Mouse (Mus musculus): ENCODE data around the gene Tbc1d8.

Gene Tbc1d8

DNA sequence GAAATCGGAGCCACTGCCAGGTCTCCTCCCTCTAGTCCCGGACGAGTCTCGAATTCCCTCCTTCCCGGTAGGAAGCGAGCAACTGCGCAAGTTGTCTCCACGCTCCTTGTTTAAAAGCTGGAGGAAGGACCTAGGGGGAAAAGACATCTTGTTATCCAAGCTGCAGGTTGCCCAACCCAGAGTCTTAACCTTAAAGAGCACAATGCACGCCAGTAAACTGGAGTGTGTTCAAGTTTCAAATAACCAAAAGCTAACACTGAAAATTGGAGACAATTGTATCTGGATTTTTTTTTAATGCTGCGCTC lies 293 bp upstream of the Tbc1d8 start:
- no peak for DNase-seq (ENCODE audit: low read depth)

DNA sequence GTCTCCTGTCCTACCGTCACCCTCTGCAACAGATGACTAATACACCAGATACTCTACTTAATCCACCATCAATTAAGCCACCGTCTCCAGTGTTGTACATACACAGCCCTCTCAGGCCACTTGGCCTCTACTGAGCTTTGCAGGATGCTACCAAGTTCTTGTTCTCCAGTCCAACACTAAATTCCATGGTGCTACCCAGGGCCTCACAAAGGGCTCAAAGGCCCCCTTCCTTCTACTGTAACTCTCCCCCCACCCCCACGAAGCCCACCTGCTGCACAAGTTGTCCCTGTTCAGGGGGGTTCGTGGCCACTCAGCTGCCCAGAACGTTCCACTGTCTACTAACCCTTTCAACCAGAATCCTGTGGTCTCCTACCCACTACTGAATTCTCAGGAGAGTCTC lies 1.5 kb downstream of the Tbc1d8 start:
- no peak for DNase-seq (ENCODE audit: low read depth)

DNA sequence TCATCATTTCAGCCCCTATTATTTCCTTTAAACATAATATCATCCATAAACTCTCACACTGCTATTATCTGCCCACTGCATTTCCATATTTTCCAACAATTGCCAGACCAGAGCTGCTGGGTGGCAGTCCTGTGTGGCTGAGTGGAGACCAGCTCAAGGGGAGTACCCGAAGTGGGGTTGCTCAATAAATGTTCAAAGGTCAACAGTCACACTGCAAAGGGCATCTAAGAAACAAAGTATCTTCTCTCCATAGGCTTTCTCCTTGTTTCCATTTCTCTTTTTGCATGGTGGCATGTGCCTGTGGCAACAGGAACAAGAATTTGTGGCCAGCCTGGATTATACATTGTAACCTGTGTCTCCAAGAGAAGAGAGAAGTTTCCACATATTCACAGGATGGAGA lies 2.2 kb downstream of the Tbc1d8 start:
- DNase-seq (ENCODE audit: low read depth), result no peak

DNA sequence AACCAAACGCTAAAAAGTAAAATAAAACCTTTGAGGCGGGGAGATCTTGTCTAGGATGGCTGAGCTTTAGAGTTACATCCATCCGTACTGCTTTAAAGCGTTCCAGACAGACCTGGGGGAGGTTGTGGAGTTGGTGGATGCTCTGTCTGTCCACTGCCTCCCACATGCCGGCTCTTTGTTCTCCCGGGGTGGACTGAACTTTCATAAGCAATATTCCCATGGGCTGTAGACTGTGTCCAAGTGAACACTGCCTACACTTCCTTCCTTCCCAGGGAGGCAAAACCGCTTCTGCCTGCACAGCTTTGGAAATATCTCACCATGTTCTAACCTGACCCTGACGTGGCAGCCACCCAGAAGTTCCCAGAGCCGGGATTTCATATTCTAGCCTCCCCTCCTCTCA lies 4.0 kb downstream of the Tbc1d8 start:
- DNase-seq (ENCODE audit: low read depth), result no peak

DNA sequence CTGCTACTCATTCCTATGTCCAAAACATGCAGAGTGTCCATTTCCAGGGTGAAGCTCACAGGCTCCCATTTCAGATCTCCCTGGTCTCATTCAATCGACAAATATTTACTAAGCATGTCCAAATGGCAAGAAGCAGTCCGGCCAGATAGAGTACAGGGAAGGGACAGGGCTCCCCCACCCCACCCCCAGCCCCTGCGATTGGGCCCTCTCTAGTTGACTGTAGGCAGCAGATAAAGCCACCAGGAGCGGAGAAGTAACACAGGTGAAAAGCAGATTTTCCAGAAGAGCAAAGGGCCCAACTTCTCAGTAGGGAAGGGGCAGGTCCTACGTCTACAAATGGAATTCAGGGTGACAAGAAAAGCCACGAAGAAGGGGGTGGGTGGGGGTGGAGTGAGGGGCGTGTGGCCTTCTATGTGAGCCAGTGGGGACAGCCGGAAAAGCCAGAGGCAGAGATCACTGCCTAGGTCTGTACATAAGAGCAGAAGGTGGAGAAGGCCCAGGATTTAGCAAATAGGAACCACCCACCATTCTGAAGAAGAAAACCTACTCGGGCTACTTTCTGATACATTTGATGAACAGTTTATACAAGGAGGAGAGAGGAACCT lies 7.2 kb downstream of the Tbc1d8 start:
- DNase-seq (ENCODE audit: low read depth), result no peak

DNA sequence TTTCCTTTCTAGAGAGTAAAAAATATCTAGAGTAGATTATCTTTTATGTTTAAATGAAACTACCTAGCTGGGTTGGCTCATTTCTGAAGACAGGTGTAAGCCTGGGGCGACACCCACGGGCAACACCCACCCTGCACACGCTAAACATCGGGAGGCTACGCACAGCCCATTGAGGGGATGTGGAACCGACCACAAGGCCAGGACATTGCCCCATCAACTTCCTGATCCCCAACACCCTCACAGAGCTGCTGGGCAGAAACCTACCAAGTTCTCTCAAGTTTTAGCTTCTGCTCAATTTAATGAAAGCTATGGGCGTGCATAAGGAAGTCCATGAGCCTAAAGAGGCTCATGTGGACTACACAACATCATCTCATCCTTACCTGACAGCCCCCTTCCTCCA lies 9.6 kb downstream of the Tbc1d8 start:
- DNase-seq (ENCODE audit: low read depth), result peak; percentile 88

DNA sequence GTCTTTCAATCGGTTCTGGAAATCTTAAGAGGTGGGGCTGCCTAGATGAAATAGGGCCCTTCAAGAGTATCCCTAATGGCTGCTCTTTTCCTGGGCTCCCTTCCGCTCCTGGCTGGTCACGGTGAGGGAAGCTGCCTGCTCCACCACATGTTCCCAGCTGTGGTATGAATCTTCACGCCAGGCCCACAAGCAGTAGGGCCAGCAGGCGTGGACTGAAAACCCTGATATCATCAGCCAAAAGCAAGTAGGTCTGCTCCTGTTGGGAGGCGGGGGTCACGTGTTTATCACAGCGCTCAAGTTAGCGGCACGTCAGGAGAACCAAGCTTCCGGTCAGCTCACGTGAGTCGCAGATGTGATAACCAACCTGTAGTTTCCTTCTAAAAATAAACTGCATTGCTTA lies 12.0 kb downstream of the Tbc1d8 start:
- no peak for DNase-seq (ENCODE audit: low read depth)

DNA sequence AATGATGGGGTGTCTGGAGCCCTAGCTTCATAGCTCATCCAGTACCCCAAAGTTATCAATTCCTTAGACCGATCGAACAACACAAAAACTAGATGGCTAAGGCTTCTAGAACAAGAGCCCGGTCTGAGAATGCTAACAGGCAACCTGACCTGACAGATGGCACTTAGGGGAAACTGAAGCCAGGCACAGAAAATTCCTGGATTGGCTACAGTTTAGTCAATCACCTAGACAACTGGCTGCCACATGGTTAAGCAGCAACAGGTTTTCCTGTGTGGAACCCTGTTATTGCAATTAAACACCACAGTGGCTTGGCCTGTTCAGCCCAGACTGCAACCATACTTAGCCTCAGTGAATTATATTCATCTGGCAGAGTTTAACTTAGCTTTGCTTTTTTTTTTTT lies 13.8 kb downstream of the Tbc1d8 start:
- no peak for DNase-seq (ENCODE audit: low read depth)

DNA sequence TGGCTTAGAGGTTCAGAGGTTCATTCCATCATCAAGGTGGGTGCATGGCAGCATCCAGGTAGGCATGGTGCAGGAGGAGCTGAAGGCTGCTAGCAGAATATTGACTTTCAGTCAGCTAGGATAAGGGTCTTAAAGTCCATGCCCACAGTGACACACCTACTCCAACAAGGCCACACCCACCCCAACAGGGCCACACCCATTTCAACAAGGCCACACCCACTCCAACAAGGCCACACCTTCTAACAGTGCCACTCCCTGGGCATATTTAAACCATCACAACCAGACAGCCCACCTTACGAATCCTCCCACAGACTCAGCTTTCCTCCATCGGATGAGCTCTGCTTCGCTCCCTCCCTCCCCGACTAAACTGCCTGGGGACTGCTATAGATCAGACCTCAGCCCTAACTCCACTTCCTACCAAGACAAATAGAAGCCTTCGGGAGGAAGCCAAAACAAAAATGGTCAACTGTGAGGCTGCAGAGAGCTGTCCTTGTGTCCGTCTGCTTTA lies 15.6 kb downstream of the Tbc1d8 start:
- DNase-seq (ENCODE audit: low read depth), result no peak

DNA sequence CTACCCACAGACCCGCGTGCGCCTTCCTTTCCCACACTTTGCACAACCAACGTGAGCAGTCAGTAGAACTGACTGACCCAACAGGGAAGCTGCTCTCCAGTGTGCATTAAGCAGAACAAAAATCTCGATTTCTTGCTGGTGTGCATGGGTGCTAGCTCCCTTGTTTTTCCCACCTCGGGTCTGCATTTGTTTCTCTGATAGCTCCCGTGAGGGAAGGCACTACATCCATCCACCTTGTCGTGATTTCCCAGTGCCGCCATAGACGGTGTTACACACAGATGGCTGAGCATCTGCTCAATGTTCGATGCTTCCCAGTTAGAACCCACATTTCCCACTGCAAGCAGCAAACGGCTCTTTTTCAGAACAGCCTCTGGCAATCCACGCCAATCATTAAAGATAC lies 16.5 kb downstream of the Tbc1d8 start:
- DNase-seq (ENCODE audit: low read depth), result no peak

DNA sequence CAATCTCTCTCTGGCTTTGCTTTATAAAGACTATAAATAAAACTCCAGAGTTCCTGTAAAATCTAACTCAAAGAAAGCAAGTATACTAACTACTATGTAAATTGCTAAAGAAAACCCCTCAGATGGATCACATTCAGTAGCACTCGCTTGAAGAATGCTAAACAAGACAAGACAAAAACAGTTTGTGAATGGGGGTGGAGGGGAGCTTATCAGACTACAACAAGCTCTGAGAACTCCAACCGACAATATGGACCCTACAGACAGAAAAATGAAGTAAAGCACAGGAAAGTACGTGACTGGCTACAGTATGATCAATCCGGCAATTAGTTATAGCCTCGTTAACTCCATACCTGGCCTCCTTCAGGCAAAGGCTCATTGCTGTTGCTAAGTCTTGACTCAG lies 18.1 kb downstream of the Tbc1d8 start:
- no peak for DNase-seq (ENCODE audit: low read depth)

DNA sequence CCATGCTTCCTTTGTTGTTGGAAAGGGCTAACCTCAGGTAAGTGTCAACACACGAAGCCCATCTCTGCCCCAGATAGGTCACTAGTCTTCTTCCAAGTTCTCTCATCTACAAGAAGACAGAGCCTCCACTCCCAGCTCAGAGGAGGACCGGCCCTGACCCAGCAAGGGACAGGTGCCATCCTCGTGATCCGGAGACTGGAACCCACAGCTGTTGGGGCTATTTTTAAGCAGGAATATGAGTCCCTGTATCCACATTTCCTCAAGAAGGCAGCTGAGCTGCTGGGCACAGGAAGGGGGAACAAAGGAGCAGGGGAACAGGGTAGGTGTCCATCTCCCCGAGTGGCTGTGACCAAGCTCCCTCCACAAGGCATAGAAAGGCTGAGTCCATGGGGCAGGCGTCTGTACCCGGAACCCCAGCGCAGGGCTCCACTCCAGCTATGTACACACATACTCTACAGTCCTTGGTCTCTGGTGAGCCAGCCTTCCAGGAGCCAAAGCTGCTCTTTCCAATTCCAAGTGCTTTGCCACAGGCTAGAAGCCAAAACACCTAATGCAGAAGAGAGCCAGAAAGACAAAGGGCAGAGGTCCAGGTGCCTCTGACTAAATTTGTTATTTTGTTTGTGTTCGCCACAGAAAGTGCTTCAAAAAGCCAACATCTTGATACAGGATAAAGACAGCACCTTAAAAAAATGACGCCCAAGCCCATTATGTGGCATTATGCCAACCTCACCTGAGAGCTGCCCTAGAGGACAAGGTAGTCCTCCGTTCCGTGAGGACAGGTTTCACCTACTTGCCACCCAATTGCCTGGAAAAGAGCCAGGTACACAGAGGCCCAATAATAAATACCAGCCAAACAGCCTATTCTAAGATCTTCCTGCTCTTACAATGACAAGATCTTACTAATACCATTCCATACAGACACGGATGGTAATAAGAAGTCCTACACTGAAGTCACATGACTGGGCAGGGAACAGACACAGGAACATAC lies 20.4 kb downstream of the Tbc1d8 start:
- DNase-seq (ENCODE audit: low read depth), result no peak

DNA sequence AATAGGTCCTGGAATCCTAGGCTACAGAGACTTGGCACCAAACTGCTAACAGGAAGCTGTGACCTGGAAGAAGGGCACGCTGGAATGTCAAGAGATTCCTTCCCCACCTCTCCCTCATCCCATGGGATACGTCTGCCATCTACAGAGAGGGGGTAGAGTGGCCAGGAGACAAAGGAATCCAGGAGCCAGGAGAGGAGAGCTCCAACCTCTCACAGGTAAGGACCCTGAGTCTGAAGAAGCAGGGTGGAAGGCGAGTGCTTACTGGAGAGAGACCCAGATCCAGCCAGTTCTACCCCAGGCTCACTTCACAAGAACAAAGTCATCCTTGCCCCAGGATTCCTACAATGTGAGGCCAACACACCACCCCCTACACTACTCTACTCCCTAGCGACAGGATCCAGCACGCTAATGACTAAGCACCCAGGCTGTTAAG lies 22.1 kb downstream of the Tbc1d8 start:
- no peak for DNase-seq (ENCODE audit: low read depth)

DNA sequence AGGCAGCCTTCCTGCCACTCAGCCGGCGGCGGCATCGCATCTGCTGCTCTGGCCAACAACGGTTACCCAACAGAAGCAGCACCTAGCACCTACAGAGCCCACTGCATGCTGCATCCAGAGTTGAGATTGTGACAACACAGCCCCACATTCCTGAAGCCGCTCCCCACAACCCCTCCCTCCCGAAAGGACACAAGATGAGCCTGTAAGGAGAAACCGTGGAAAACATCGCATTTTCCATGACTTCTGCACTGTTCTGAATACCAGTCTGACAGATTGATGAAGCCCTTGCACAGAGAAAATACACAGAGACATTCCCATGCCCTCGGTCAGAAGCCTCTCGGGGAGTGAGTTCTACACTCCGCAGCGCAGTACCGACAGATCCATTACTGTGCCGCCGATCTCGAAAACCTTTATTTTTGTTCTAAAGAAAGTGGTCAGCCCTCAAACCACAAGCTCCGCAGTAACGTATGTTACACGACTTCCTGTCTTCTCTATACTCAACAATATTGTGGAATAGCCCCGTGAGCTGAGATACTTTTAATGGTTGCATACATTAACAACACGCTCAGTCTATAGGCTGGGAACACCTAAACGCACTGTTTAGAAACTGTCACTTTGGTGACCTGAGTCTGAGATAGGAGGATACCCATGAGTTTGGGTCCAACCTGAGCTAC lies 23.1 kb downstream of the Tbc1d8 start:
- DNase-seq (ENCODE audit: low read depth), result peak; percentile 47

DNA sequence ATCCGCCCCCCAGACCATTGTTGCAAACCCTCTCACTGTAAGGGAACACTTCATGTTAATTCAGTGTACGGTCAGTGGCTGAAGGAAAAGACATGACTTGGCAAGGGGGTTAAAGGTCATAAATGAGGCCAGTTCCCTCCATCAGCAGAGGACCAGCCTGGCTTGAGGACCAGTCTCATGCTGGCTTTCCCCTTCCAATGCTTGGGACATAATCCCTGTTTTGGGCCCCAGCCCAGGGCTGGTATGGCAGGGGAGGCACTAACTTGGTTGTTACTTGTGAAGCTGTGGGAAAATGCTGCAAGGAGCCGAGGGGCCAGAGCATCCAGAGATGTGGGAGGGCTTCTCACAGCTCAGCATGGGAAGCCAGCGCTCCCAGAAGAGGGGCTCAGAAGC lies 23.8 kb downstream of the Tbc1d8 start:
- DNase-seq (ENCODE audit: low read depth), result no peak

DNA sequence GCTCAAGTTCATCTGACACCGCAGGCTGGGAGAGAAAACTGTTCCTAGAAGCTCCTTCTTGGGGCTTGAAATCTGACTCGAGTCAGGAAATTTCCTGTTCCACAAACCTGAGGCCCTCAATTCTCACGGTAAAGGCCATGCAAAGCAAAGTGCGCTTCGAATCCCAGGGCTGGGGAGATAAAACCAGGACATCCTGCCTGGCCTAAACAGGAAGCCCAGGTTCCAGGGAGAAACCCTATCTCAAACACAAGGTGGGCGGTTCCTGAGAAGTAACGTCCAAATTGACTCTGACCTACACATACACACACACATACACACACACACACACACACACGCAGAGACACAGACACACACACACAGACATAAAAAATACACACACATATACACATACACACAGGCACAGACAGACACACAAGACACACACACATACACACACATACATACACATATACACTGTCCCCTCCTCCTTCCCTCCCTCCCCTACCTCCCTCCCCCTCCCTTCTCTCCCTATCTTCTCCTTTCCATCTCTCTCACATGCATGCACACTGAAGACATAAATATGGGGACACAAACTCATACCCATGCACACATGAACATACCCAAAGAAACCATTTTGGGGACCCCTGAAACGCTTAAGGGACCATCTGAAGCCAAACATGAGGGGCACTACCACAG lies 24.3 kb downstream of the Tbc1d8 start:
- peak; percentile 46 for DNase-seq (ENCODE audit: low read depth)

DNA sequence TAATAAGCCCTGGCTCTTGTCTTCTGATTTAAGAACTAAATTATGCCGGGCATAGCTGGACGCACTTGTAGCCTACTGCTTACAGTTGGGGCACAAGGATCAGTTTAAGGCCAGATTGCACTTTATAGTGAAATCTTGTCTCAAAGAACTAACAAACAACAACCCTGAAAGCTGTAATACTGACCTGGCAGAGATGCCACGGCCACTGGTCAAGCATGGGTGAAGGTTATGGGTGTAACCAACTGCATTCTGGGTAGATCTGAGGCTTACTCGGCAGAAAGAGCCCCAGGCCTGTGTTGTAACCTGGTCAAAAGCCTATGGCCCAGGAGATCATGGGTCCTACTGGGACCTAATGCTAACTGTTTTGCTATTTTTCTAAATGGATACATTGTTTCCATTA lies 26.4 kb downstream of the Tbc1d8 start:
- no peak for DNase-seq (ENCODE audit: low read depth)

DNA sequence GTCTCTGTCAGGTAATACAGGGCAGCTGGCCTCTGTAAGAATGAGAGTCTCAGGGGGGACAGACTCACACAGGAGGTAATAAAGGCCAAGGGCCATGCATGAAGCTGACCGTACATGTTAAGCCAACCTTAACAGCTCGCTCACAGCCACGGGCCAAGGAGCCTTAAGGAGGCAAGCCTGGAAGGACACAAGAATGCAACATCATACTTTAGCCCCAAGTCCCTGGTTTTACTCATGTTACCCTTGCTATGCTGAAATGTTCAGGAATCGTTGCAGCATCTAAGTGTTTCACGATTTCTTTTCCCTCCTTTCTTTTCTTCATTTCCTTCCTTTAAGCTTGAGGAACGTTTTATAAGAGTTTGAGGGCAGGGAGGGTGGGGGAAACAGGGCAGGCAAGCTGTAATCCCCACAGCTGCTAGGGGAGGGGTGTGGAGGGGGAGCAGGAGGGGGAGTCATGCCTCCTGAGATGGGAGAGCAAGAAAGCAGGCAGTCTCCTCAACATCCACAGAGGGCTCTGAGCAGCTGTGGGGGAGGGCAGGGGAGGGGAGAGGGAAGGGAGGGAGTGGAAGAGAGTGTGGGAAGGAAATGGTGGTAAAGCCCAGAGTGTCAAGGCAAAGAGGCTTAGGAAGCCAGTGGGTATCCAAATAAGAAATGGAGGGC lies 28.4 kb downstream of the Tbc1d8 start:
- peak; percentile 66 for DNase-seq (ENCODE audit: low read depth)

DNA sequence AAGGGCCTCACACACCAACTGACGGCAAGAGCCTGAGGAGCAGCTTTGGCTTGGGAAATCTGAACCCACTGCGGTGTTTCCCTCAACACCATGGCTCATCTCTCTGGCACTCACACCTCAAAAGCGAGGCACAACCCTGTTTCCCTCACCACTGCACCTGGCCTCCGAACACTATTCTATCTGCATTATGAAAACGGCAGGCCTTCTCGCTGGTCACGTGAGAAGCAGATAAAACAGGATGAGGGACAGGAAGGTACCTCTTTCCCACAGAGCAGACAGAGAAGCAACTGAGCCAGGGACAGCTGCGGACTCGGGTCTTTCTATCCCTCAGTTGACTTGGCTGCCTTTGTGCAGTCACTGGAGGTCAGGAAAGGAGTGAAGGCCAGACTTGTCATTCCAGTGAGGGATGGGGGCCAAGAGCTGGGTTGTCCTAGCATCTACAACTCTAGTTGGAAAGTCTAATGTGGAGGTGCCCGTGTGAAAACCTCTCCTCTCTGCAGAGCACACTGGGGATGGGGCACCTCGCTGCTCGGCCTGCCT lies 29.2 kb downstream of the Tbc1d8 start:
- no peak for DNase-seq (ENCODE audit: low read depth)

DNA sequence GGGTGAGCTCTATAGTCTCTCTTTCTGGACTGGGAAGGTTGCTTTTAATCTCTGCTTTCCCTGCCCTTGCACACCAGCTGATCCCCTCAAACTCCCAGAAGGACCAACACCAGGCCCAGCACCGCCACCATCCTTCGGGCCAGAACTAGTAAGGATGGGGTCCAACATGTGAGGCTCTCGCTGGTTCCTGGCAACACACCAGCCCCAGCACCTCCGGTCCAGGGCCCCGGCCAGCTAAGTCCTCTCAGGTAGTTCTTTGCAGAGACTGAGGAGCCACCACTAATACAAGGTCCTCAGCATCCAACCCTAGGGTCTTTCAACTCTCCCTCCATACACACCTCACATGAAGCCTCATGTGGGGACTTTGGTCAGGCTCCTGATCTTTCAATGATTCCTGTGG lies 29.7 kb downstream of the Tbc1d8 start:
- DNase-seq (ENCODE audit: low read depth), result no peak

DNA sequence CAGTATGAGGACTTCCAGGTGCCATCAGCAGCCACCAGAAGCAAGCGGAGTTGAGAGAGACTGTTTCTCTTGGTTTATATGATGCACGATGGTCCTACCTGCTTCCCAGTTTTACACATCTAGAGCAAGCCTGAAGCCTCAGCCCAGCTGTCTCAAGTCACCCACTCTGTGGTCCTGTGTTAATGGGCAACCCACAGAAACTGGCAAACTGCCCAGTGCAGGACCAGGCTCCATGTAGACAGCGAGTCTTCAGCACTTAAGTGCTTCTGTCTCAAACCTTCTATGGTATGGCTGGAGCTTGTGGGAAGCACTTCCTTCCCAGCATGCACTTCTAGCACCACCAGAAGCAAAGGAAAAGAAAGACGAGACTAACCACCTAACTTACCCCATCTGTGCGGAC lies 30.3 kb downstream of the Tbc1d8 start:
- DNase-seq (ENCODE audit: low read depth), result peak; percentile 50

DNA sequence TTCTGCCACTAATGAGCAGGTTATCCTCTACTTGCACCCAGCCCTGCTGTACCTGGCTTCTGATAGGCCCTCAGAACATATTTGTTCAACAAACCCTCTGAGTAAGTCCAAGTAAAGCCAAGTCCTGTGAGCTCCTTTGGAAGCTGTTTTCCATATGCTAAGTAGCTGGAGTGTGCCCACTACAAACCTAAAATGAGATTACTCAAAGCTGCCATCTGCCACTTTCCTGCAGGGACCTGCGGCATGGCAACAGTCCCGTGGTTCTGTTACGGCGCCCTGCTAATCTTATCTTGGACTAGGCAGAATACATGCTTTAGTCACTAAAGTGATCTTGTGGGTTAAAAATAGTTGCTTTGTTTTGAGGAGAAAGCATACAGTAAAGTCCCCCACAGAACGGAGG lies 32.4 kb downstream of the Tbc1d8 start:
- no peak for DNase-seq (ENCODE audit: low read depth)
